In genomic region chr6:129241907-129242306, GRCm38 (mm10) we compare ENCODE assay signal across 12 mouse cellular contexts. TPM values are rescaled to one million over a fixed set of nuclear protein-coding genes. Genes with fewer than 3 reads are reported as not detected.
DNase-seq lines count a peak whose midpoint lies in the region; ATAC-seq and TF ChIP-seq lines count a peak whose summit lies in the region.
"Had no signal": no experiment of that assay in that cellular context is flagged by ENCODE, and none has a peak within 500 bp of the region (broad histone marks: within the 10 kb centered on the region; RNA-seq: fewer than 3 reads in every experiment).

No protein-coding gene starts in this region.

- peaks cover 2% of the 10 kb centered on the region; the same call in 1 of the 2 replicates for H3K4me1 ChIP-seq in heart, adult 2 months (ENCODE audit: control insufficient read depth, insufficient read depth, low read length)
- H3K4me1 ChIP-seq in liver, adult 2 months (ENCODE audit: control insufficient read depth, insufficient read depth, low read length), result peaks cover 2% of the 10 kb centered on the region; the same call in 1 of the 2 replicates
- 0 out of 2 replicates have a peak, but pooled peaks cover 5% of the 10 kb centered on the region for H3K4me1 ChIP-seq in liver, embryonic 11.5 days (replicated peaks; ENCODE audit: control insufficient read depth, insufficient read depth, low read length)
- H3K4me1 ChIP-seq in cerebellum, adult 2 months (ENCODE audit: control insufficient read depth, insufficient read depth, low read length), result no peaks in the 10 kb centered on the region
- peaks cover 7% of the 10 kb centered on the region for H3K4me1 ChIP-seq in hindbrain, embryonic 12.5 days

- no peaks in the 10 kb centered on the region for H3K27me3 ChIP-seq in heart, adult 2 months (ENCODE audit: control insufficient read depth, insufficient read depth, low read length)
- H3K27me3 ChIP-seq in liver, adult 2 months (ENCODE audit: control insufficient read depth, insufficient read depth, low read length), result no peaks in the 10 kb centered on the region
- H3K27me3 ChIP-seq in liver, embryonic 11.5 days (replicated peaks; ENCODE audit: control insufficient read depth, insufficient read depth, low read length), result no peaks in the 10 kb centered on the region
- H3K27me3 ChIP-seq in Patski, result peaks cover 59% of the 10 kb centered on the region
- no peaks in the 10 kb centered on the region for H3K27me3 ChIP-seq in cerebellum, adult 2 months (ENCODE audit: control insufficient read depth, insufficient read depth, low read length)
- H3K27me3 ChIP-seq in hindbrain, embryonic 12.5 days, result no peaks in the 10 kb centered on the region
- H3K27me3 ChIP-seq: embryonic facial prominence, embryonic 13.5 days had no signal

- in situ Hi-C loops in Patski (cut with MboI; ENCODE audit: low pct_unique_long_range_greater_than_20kb), result loop anchor here (5.0 kb wide), 1 partner anchor 65 kb away; no protein-coding TSS in a partner anchor

- peak; percentile 79 for TF ChIP-seq CTCF in heart, adult 2 months (IDR thresholded peaks at IDR 0.05)
- TF ChIP-seq CTCF in liver, adult 2 months (IDR thresholded peaks at IDR 0.05; ENCODE audit: low read depth, low read length), result no peak
- TF ChIP-seq CTCF in Patski (IDR thresholded peaks at IDR 0.05), result peak; percentile 55
- no peak for TF ChIP-seq CTCF in cerebellum, adult 2 months (IDR thresholded peaks at IDR 0.05; ENCODE audit: borderline replicate concordance, insufficient read depth, low read depth, low read length)

- no peak for ATAC-seq in liver, embryonic 11.5 days (replicated peaks; ENCODE audit: low FRiP score)
- no peak for ATAC-seq in Patski
- no peak for ATAC-seq in hindbrain, embryonic 12.5 days (ENCODE audit: low FRiP score)

- peaks cover 2% of the 10 kb centered on the region; the same call in 1 of the 2 replicates for H3K36me3 ChIP-seq in heart, adult 2 months (ENCODE audit: control insufficient read depth, insufficient read depth, low read length)
- H3K36me3 ChIP-seq in liver, adult 2 months (ENCODE audit: control insufficient read depth, insufficient read depth, low read length), result no peaks in the 10 kb centered on the region
- no peaks in the 10 kb centered on the region for H3K36me3 ChIP-seq in liver, embryonic 11.5 days (ENCODE audit: control insufficient read depth, insufficient read depth, low read length)
- no peaks in the 10 kb centered on the region for H3K36me3 ChIP-seq in hindbrain, embryonic 12.5 days
- H3K36me3 ChIP-seq: embryonic facial prominence, embryonic 13.5 days had no signal

- H3K79me2 ChIP-seq in heart, adult 2 months (replicated peaks; ENCODE audit: control insufficient read depth, insufficient read depth, low read length), result no peaks in the 10 kb centered on the region
- peaks cover 6% of the 10 kb centered on the region; the same call in 1 of the 2 replicates for H3K79me2 ChIP-seq in liver, adult 2 months (ENCODE audit: control insufficient read depth, insufficient read depth, low read length)

- WGBS in heart, adult 2 months, result 46% methylated on average over 6 of the region's 6 CpGs
- WGBS in liver, adult 2 months, result 12% methylated on average over 6 of the region's 6 CpGs
- WGBS in liver, embryonic 11.5 days, result 57% methylated on average over 6 of the region's 6 CpGs
- WGBS in cerebellum, adult 2 months, result 62% methylated on average over 6 of the region's 6 CpGs
- WGBS in hindbrain, embryonic 12.5 days, result 69% methylated on average over 6 of the region's 6 CpGs

- no peak overlapping the region for H3K27ac ChIP-seq in heart, adult 2 months
- peak overlapping the region; percentile 94 for H3K27ac ChIP-seq in liver, adult 2 months (replicated peaks; ENCODE audit: insufficient read depth, low read depth, low read length)
- H3K27ac ChIP-seq in liver, embryonic 11.5 days (ENCODE audit: low read depth, low read length), result no peak overlapping the region
- H3K27ac ChIP-seq in cerebellum, adult 2 months (ENCODE audit: insufficient read depth, low read length), result no peak overlapping the region
- no peak overlapping the region for H3K27ac ChIP-seq in hindbrain, embryonic 12.5 days
- H3K27ac ChIP-seq: embryonic facial prominence, embryonic 13.5 days; macrophage had no signal

- no peak for TF ChIP-seq EP300 in heart, adult 2 months (IDR thresholded peaks at IDR 0.05; ENCODE audit: insufficient read depth, low read depth, low read length)

- no peak overlapping the region for H3K4me2 ChIP-seq in liver, embryonic 11.5 days
- no peak overlapping the region for H3K4me2 ChIP-seq in hindbrain, embryonic 12.5 days (replicated peaks)
- H3K4me2 ChIP-seq: embryonic facial prominence, embryonic 13.5 days had no signal

- intact Hi-C loops in heart, adult 2 months (cut with DNase I), result no loop called here

- no peaks in the 10 kb centered on the region for H3K9me3 ChIP-seq in liver, embryonic 11.5 days (ENCODE audit: control insufficient read depth, low read length)
- no peaks in the 10 kb centered on the region for H3K9me3 ChIP-seq in hindbrain, embryonic 12.5 days (replicated peaks)
- H3K9me3 ChIP-seq: embryonic facial prominence, embryonic 13.5 days had no signal

- no peak overlapping the region for H3K4me3 ChIP-seq in heart, adult 2 months
- H3K4me3 ChIP-seq in liver, adult 2 months (ENCODE audit: insufficient read depth, low read depth, low read length), result peak overlapping the region; percentile 18; the same call in 1 of the 2 replicates
- no peak overlapping the region for H3K4me3 ChIP-seq in liver, embryonic 11.5 days (ENCODE audit: low read depth, low read length)
- H3K4me3 ChIP-seq in cerebellum, adult 2 months (replicated peaks; ENCODE audit: insufficient read depth, low read depth, low read length), result no peak overlapping the region
- H3K4me3 ChIP-seq in hindbrain, embryonic 12.5 days, result no peak overlapping the region
- H3K4me3 ChIP-seq: embryonic facial prominence, embryonic 13.5 days had no signal

- CTCF ChIA-PET in Patski (lab: Charles Lee), result interaction anchor here (1.4 to 1.9 kb wide), 2 partner anchors 27 to 147 kb away, joined by 3 to 4 read pairs; no protein-coding TSS in a partner anchor

- DNase-seq in heart, adult 2 months, result no peak
- no peak for DNase-seq in heart, adult 8-10 months (ENCODE audit: low spot score)
- DNase-seq in liver, adult 2 months (ENCODE audit: extremely low read depth, low read depth, low spot score), result peak; percentile 85
- no peak for DNase-seq in liver, embryonic 11.5 days (ENCODE audit: low spot score)
- peak; percentile 56 for DNase-seq in 416B (ENCODE audit: low read depth)
- DNase-seq in Patski (ENCODE audit: low read depth, low spot score), result no peak
- DNase-seq in cerebellum, adult 2 months, result no peak
- DNase-seq: left cerebral cortex, postnatal 4 days had no signal

- no peak for TF ChIP-seq POLR2A in heart, adult 2 months (IDR thresholded peaks at IDR 0.05; ENCODE audit: insufficient read depth, low read depth, low read length)
- TF ChIP-seq POLR2A in liver, adult 2 months (IDR thresholded peaks at IDR 0.05; ENCODE audit: extremely low read depth, insufficient read depth, low read length), result no peak
- no peak for TF ChIP-seq POLR2A in cerebellum, adult 2 months (IDR thresholded peaks at IDR 0.05; ENCODE audit: borderline replicate concordance, insufficient read depth, low read length)

- POLR2A ChIA-PET in Patski (lab: Charles Lee), result no interaction called here

- no peak overlapping the region for H3K9ac ChIP-seq in heart, adult 2 months (ENCODE audit: low read depth, low read length)
- H3K9ac ChIP-seq in liver, adult 2 months (ENCODE audit: low read depth, low read length), result peak overlapping the region; percentile 63
- H3K9ac ChIP-seq in liver, embryonic 11.5 days (ENCODE audit: low read depth, low read length), result no peak overlapping the region
- H3K9ac ChIP-seq in hindbrain, embryonic 12.5 days, result no peak overlapping the region
- H3K9ac ChIP-seq: embryonic facial prominence, embryonic 13.5 days had no signal

RNA-seq across cellular contexts. Expression of gene Cd69, which starts 33.3 kb away (rescaled TPM):
- under 1 TPM; 0.26 to 0.48 TPM for total RNA-seq in heart, adult 2 months (2021)
- polyA plus RNA-seq in heart, adult 2 months (2012; rRNA removed), result 0.20 and 0.49 TPM in 2 replicates
- total RNA-seq in heart, adult 8-10 months (2022), result under 1 TPM in 1 of 4 experiments, not detected in 3; 0.16 TPM
- 0.74 and 1.1 TPM in 2 replicates for total RNA-seq in liver, adult 2 months (2014; rRNA removed)
- 0.15 TPM in 1 of 2 replicates, not detected in the other for polyA plus RNA-seq in liver, adult 2 months (2012; rRNA removed)
- polyA plus RNA-seq in liver, embryonic 11.5 days (2014; fragmentation: Nextera tagmentation; extraction: Ambion mirVana), result 0.96 and 1.1 TPM in 2 replicates
- not detected for polyA plus RNA-seq in Patski (2021)
- polyA plus RNA-seq in cerebellum, adult 2 months (2012; rRNA removed), result 0.07 and 0.14 TPM in 2 replicates
- polyA plus RNA-seq in hindbrain, embryonic 12.5 days (2016; fragmentation: Nextera tagmentation; extraction: Ambion mirVana), result 0.22 TPM in 1 of 2 replicates, not detected in the other
- total RNA-seq: layer of hippocampus, adult 8-10 months; left cerebral cortex, postnatal 4 days had no signal
- polyA plus RNA-seq: embryonic facial prominence, embryonic 13.5 days had no signal

Comparison
In these comparisons a context has a peak if more than half of its experiments do, and no peak if none do; other contexts are left out.
1. DNase-seq: peak in liver, adult 2 months (single experiment) and 416B (single experiment); none in heart, adult 2 months (0 of 2), heart, adult 8-10 months (single experiment), liver, embryonic 11.5 days (single experiment), Patski (single experiment) and cerebellum, adult 2 months (0 of 2).
2. CTCF ChIP-seq: peak in heart, adult 2 months (single experiment) and Patski (single experiment); none in liver, adult 2 months (single experiment) and cerebellum, adult 2 months (single experiment).